Mouse (Mus musculus) midbrain, embryonic 16.5 days (tissue): ENCODE results near the gene Mcemp1. TPM values are rescaled to one million over a fixed set of nuclear protein-coding genes. Genes with fewer than 3 reads are reported as not detected.

Experiments
- ATAC-seq: fragments of 200-750 bp; cut with Nextera tagmentation; 2 replicates; pipeline ENCODE4 v1.8.0; 2017; ENCODE audit warnings: moderate TSS enrichment
- H3K27ac ChIP-seq: fragments of 300-500 bp; sonication (generic); 2 replicates; pipeline ENCODE4 v1.5.1; 2014; ENCODE audit warnings: mild to moderate bottlenecking, low read length, mixed read lengths
- H3K27me3 ChIP-seq: fragments of 300-500 bp; sonication (generic); 2 replicates; pipeline ENCODE4 v1.6.1; 2014; ENCODE audit warnings: low read depth, low read length, mixed read lengths; ENCODE audit not compliant: control insufficient read depth, insufficient read depth
- H3K36me3 ChIP-seq: fragments of 300-500 bp; sonication (generic); 2 replicates; pipeline ENCODE4 v1.6.1; 2014; ENCODE audit warnings: mild to moderate bottlenecking, low read length, moderate library complexity, mixed read lengths; ENCODE audit not compliant: control insufficient read depth, insufficient read depth
- H3K4me1 ChIP-seq: fragments of 300-500 bp; sonication (generic); 2 replicates; pipeline ENCODE4 v1.6.1; 2014; ENCODE audit warnings: mild to moderate bottlenecking, low read length, mixed read lengths; ENCODE audit not compliant: control insufficient read depth, insufficient read depth
- H3K4me2 ChIP-seq: fragments of 300-500 bp; sonication (generic); 2 replicates; pipeline ENCODE4 v1.6.1; 2014; ENCODE audit warnings: mild to moderate bottlenecking, low read length, mixed read lengths
- H3K4me3 ChIP-seq: fragments of 300-500 bp; sonication (generic); 2 replicates; pipeline ENCODE4 v1.5.1; 2014; ENCODE audit warnings: low read depth, mild to moderate bottlenecking, low read length, moderate library complexity, mixed read lengths
- H3K9ac ChIP-seq: fragments of 300-500 bp; sonication (generic); 2 replicates; pipeline ENCODE4 v1.6.1; 2014; ENCODE audit warnings: low read depth, low read length, mixed read lengths
- H3K9me3 ChIP-seq: fragments of 300-500 bp; sonication (generic); replicated peaks from 2 replicates; pipeline ENCODE4 v1.6.1; 2014; ENCODE audit warnings: mild to moderate bottlenecking, low read length, mixed read lengths; ENCODE audit not compliant: control insufficient read depth, poor library complexity, severe bottlenecking
- WGBS: fragments of 180-500 bp; shearing (Covaris S2); extraction: QIAGEN DNeasy Blood & Tissue Kit; methylation state at CpG from one replicate; pipeline ENCODE4 v1.1.7; 2014; 5-methylcytosine and 5-hydroxymethylcytosine counted together
- polyA plus RNA-seq: library from polyadenylated mRNA; unstranded; fragments of >200 nt; fragmentation: Nextera tagmentation; extraction: Ambion mirVana; gene quantifications from 2 replicates; pipeline ENCODE4 v1.2.1, GENCODE M21; 2015

Mcemp1 gene
- polyA plus RNA-seq, 1 experiment from 2014 or later: 0.24 TPM

DNA sequence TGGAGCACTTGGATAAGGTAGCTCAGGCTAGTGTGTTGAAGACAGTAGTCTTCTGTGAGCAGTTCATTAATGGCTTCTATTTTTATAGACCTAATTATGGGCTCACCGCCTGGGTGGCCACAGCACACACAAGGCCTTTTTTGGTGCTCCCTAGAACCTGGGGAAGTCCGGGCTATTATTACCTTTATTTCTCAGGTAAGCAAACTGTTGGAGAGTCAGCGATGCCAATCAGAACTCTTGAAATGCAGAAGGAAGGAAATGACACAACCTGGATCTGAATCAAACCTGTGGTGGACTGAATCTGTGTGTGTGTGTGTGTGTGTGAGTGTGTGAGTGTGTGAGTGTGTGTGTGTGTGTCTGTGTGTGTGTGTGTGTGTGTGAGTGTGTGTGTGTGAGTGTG lies 28.6 kb downstream of the Mcemp1 start, which contains the start of gene Fcer2a:
Fcer2a (minus strand) TSS at position 55 of the 400 bp plus-strand sequence.
- Histone ChIP-seq H3K9ac (no peak within 1 kb of the TSS), H3K36me3 (no peaks in the 10 kb centered on the region), H3K27me3 (no peaks in the 10 kb centered on the region), H3K4me3 (no peak within 1 kb of the TSS), H3K9me3 (no peaks in the 10 kb centered on the region), H3K4me1 (no peaks in the 10 kb centered on the region), H3K4me2 (no peak within 1 kb of the TSS), H3K27ac (no peak within 1 kb of the TSS)
- no peak for ATAC-seq
- WGBS: 91% methylated on average over 3 of the region's 3 CpGs

DNA sequence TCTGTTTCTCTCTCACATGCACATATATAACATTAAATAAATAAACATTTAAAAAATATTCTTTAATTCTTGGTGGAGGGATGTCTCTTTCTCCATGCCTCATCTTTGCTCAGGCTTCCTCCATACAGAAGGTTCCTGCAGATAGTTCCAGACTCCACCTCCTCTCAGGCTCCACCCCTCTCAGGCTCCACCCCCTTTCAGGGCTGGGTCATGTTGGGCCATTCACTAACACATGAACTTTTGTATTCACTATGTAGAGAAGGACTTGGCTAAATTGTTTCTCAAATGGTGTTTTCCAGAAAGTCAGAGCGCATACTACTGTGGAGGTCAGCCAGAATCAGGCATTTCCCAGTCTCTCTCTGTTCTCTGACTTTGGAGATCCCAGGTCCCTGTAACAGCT lies 35.9 kb downstream of the Mcemp1 start:
- Histone ChIP-seq H3K27me3 (no peaks in the 10 kb centered on the region), H3K9ac (no peak overlapping the region), H3K4me3 (no peak overlapping the region), H3K9me3 (no peaks in the 10 kb centered on the region), H3K36me3 (no peaks in the 10 kb centered on the region), H3K4me2 (no peak overlapping the region), H3K27ac (no peak overlapping the region), H3K4me1 (no peaks in the 10 kb centered on the region)
- no peak for ATAC-seq
- 100% methylated on average over 1 of the region's 1 CpGs for WGBS

DNA sequence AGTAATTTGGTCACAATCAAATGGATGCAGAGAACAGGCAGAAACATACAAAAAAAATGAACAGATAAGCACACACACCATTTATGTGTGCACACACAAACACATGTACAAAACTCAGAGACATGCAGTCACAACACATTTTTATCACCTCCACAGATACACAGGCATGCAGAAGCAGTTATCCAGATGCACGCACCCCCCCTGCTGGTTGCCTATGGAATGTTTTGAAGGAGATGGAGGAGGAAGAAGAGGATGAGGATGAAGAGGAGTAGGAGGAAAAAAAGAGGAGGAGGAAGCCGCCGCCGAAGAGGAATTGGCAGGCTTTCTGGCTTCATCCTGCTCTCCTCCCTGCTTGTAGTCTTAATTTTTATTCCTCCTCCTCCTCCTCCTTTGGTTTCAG lies 40.2 kb downstream of the Mcemp1 start:
- Histone ChIP-seq H3K36me3 (no peaks in the 10 kb centered on the region), H3K27ac (no peak overlapping the region), H3K9ac (no peak overlapping the region), H3K4me2 (no peak overlapping the region), H3K27me3 (no peaks in the 10 kb centered on the region), H3K9me3 (no peaks in the 10 kb centered on the region), H3K4me1 (no peaks in the 10 kb centered on the region), H3K4me3 (no peak overlapping the region)
- no peak for ATAC-seq
- 75% methylated on average over 4 of the region's 4 CpGs for WGBS

DNA sequence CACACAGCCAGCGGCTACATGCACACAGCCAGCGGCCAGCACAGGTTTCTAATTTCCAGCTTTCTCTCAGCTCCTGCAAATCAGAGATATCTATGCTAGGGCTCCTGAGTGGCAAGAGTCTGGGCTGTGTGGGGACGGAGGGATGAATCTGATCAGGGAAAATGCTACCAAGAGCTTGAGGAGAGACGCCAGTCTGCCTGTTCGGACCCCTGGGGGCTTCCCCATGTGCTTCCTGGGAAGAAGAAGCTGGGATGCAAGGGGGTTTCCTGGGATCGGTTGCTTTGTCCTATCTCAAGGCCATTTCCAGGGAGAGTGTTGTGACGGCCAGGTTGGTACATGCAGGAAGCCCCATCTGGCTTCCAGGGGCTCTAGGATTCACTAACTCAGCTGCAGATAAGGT lies 42.1 kb downstream of the Mcemp1 start:
- Histone ChIP-seq H3K9me3 (no peaks in the 10 kb centered on the region), H3K4me2 (no peak overlapping the region), H3K27me3 (no peaks in the 10 kb centered on the region), H3K4me1 (no peaks in the 10 kb centered on the region), H3K36me3 (no peaks in the 10 kb centered on the region), H3K4me3 (no peak overlapping the region), H3K27ac (no peak overlapping the region), H3K9ac (no peak overlapping the region)
- WGBS: 73% methylated on average over 7 of the region's 7 CpGs
- ATAC-seq: no peak

GRCm38 (mm10) chr8:3710312-3710711 lies 44.8 kb downstream of the Mcemp1 start:
- WGBS: 79% methylated on average over 3 of the region's 3 CpGs
- Histone ChIP-seq H3K27ac (no peak overlapping the region), H3K9me3 (no peaks in the 10 kb centered on the region), H3K9ac (no peak overlapping the region), H3K27me3 (no peaks in the 10 kb centered on the region), H3K4me2 (no peak overlapping the region), H3K36me3 (no peaks in the 10 kb centered on the region), H3K4me1 (no peaks in the 10 kb centered on the region), H3K4me3 (no peak overlapping the region)
- ATAC-seq: no peak

GRCm38 (mm10) chr8:3711646-3712045 lies 46.1 kb downstream of the Mcemp1 start:
- no peaks in the 10 kb centered on the region for H3K36me3 ChIP-seq
- H3K27ac ChIP-seq: no peak overlapping the region
- no peaks in the 10 kb centered on the region for H3K9me3 ChIP-seq
- no peak overlapping the region for H3K4me3 ChIP-seq
- H3K9ac ChIP-seq: no peak overlapping the region
- no peaks in the 10 kb centered on the region for H3K4me1 ChIP-seq
- no peaks in the 10 kb centered on the region for H3K27me3 ChIP-seq
- no peak overlapping the region for H3K4me2 ChIP-seq
- no peak for ATAC-seq
- 69% methylated on average over 2 of the region's 2 CpGs for WGBS

DNA sequence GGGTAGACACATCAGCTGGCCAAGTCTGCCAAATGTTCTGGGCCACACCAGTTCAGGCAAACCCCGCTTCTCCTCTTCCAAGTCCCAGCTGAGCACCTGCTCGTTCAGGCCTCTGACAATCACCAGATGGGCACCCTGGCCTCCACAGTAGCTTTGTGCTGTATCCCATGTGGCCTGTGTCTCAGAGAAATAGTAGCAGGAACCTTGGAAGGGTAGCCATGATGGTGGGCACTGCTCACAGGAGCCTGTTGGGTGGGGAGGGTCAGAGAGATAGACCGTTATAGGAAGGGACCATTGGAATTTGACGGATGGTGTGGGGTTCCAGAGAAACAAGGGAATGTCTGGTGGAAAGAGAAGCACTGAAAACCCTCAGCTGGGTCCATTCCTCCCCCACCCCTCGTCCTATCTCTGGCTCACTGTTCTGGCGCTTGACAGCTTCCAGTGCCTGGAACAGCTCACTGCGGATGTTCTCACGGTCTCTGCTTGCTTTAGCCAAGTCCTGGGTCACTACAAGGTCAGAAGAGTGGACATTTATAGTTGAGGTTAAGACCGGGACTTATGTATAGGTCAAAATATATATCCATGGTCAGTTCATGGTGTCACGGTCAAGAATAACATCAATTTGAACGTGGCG lies 51.9 kb downstream of the Mcemp1 start:
- no peak overlapping the region for H3K4me3 ChIP-seq
- 86% methylated on average over 12 of the region's 12 CpGs for WGBS

GRCm38 (mm10) chr8:3718559-3718958 lies 53.0 kb downstream of the Mcemp1 start:
- Histone ChIP-seq H3K27me3 (no peaks in the 10 kb centered on the region), H3K36me3 (no peaks in the 10 kb centered on the region), H3K27ac (no peak overlapping the region), H3K4me2 (no peak overlapping the region), H3K9ac (no peak overlapping the region), H3K4me3 (no peak overlapping the region), H3K9me3 (no peaks in the 10 kb centered on the region), H3K4me1 (no peaks in the 10 kb centered on the region)
- WGBS: 18% methylated on average over 14 of the region's 14 CpGs
- no peak for ATAC-seq

More for the DNA sequence above, 51.9 kb downstream of the Mcemp1 start:
- H3K4me1 ChIP-seq: no peaks in the 10 kb centered on the region
- no peaks in the 10 kb centered on the region for H3K27me3 ChIP-seq
- no peak for ATAC-seq
- H3K27ac ChIP-seq: no peak overlapping the region
- H3K4me2 ChIP-seq: no peak overlapping the region
- no peak overlapping the region for H3K9ac ChIP-seq
- no peaks in the 10 kb centered on the region for H3K9me3 ChIP-seq
- H3K36me3 ChIP-seq: no peaks in the 10 kb centered on the region
